Mouse (Mus musculus) limb, embryonic 11.5 days (tissue): ENCODE data around the gene Tha1. TPM values are rescaled to one million over a fixed set of nuclear protein-coding genes. Genes with fewer than 3 reads are reported as not detected.

Source experiments
- ATAC-seq: fragments of 200-750 bp; cut with Nextera tagmentation; 2 replicates; pipeline ENCODE4 v1.8.0; 2017; ENCODE audit warnings: low read depth; ENCODE audit not compliant: insufficient number of reproducible peaks, low FRiP score, low TSS enrichment
- DNase-seq: peaks from one replicate; pipeline ENCODE4 v3.0.0-alpha.2; 2015; ENCODE audit warnings: low spot score
- H3K27ac ChIP-seq: fragments of 300-500 bp; sonication (generic); replicated peaks from 2 replicates; pipeline ENCODE4 v1.5.1; 2014; ENCODE audit warnings: low read depth, mild to moderate bottlenecking, low read length
- H3K27me3 ChIP-seq: fragments of 300-500 bp; sonication (generic); 2 replicates; pipeline ENCODE4 v1.6.1; 2014; ENCODE audit warnings: mild to moderate bottlenecking, low read length, mixed read lengths; ENCODE audit not compliant: control insufficient read depth, insufficient read depth
- H3K36me3 ChIP-seq: fragments of 300-500 bp; sonication (generic); 2 replicates; pipeline ENCODE4 v1.6.1; 2014; ENCODE audit warnings: mild to moderate bottlenecking, low read length, moderate library complexity, mixed read lengths; ENCODE audit not compliant: control insufficient read depth, insufficient read depth
- H3K4me1 ChIP-seq: fragments of 300-500 bp; sonication (generic); 2 replicates; pipeline ENCODE4 v1.6.1; 2014; ENCODE audit warnings: low read length, mixed read lengths; ENCODE audit not compliant: control insufficient read depth, insufficient read depth
- H3K4me2 ChIP-seq: fragments of 300-500 bp; sonication (generic); 2 replicates; pipeline ENCODE4 v1.6.1; 2014; ENCODE audit warnings: low read depth, mild to moderate bottlenecking, moderate library complexity; ENCODE audit not compliant: severe bottlenecking
- H3K4me3 ChIP-seq: fragments of 300-500 bp; sonication (generic); 2 replicates; pipeline ENCODE4 v1.5.1; 2014; ENCODE audit warnings: low read depth, low read length
- H3K9ac ChIP-seq: fragments of 300-500 bp; sonication (generic); 2 replicates; pipeline ENCODE4 v1.6.1; 2014; ENCODE audit warnings: mild to moderate bottlenecking, low read length
- H3K9me3 ChIP-seq: fragments of 300-500 bp; sonication (generic); 2 replicates; pipeline ENCODE4 v1.6.1; 2016; ENCODE audit warnings: low read length; ENCODE audit not compliant: control insufficient read depth
- WGBS: fragments of 180-500 bp; shearing (Covaris S2); extraction: QIAGEN DNeasy Blood & Tissue Kit; methylation state at CpG from one replicate; pipeline ENCODE4 v1.1.7; 2014; 5-methylcytosine and 5-hydroxymethylcytosine counted together
- polyA plus RNA-seq: library from polyadenylated mRNA; unstranded; fragments of >200 nt; fragmentation: Nextera tagmentation; extraction: Ambion mirVana; gene quantifications from 2 replicates; pipeline ENCODE4 v1.2.1, GENCODE M21; 2014

Tha1 gene
- polyA plus RNA-seq, 1 experiment from 2014 or later = 1.5 TPM

DNA sequence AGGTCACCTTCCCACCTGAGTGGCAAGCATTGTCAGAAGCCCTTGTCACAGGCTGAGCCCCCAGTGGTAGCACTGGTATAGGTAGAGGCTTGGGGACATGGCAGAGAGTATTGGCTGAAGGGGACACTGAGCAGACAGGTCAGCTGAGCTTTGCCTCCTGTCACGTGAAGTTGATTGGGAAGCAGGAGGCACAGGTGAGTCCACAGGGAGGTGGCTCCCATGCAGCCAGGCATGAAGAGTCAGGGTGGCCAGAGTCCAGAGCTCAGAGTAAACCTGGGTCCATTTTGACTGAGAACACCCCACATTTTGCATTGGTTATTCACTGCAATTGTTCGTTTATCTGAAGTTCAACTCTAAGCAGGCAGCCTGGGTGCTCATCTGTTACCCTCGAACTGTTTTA is 20.4 kb downstream of the Tha1 start:
- peaks cover 38% of the 10 kb centered on the region for H3K36me3 ChIP-seq
- H3K27ac ChIP-seq = no peak overlapping the region
- H3K4me2 ChIP-seq = no peak overlapping the region
- no peak overlapping the region for H3K4me3 ChIP-seq
- peaks cover 10% of the 10 kb centered on the region for H3K4me1 ChIP-seq
- DNase-seq (no peak), ATAC-seq (no peak)
- H3K9ac ChIP-seq = no peak overlapping the region
- no peaks in the 10 kb centered on the region for H3K27me3 ChIP-seq
- no peaks in the 10 kb centered on the region for H3K9me3 ChIP-seq
- WGBS = 86% methylated on average over 3 of the region's 3 CpGs

DNA sequence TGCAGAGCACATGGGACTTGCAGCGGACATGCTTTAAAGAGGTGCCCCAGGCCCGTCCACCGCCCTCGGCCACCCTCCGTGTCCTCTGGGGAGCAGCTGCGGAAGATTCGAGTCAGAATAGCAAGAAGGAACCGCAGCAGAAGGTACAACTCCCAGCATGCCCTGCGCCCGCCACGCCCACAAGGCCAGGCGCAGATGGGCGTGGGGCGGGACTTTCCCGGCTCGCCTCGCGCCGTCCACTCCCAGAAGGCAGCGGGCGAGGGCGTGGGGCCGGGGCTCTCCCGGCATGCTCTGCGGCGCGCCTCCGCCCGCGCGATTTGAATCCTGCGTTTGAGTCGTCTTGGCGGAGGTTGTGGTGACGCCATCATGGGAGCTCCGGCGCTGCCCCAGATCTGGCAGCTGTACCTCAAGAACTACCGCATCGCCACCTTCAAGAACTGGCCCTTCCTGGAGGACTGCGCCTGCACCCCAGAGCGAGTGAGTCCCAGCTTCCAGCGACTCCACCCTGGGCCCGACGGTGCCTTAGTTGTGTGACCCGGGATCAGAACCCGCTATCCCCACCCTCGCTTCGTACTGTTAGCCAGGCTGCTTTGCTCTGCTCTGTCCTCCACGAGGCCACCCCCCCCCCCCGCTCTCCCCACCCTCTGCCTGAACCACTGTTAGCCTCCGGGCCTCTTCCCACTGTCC is 24.2 kb downstream of the Tha1 start, which contains the start of gene Birc5:
Gene Birc5, plus strand, starts transcription at position 267 of the 687 bp plus-strand sequence.
- H3K27me3 ChIP-seq = no peaks in the 10 kb centered on the region
- 0% methylated on average over 48 of the region's 51 CpGs for WGBS
- peaks cover 12% of the 10 kb centered on the region for H3K4me1 ChIP-seq
- peak within 1 kb of the TSS; percentile 67 for H3K9ac ChIP-seq
- H3K4me3 ChIP-seq = peak within 1 kb of the TSS; percentile 81
- DNase-seq = peak; percentile 98
- H3K4me2 ChIP-seq = peak within 1 kb of the TSS; percentile 73
- no peaks in the 10 kb centered on the region for H3K9me3 ChIP-seq
- ATAC-seq = peak; percentile 88
- H3K36me3 ChIP-seq = peaks cover 15% of the 10 kb centered on the region
- peak within 1 kb of the TSS; percentile 73 for H3K27ac ChIP-seq

DNA sequence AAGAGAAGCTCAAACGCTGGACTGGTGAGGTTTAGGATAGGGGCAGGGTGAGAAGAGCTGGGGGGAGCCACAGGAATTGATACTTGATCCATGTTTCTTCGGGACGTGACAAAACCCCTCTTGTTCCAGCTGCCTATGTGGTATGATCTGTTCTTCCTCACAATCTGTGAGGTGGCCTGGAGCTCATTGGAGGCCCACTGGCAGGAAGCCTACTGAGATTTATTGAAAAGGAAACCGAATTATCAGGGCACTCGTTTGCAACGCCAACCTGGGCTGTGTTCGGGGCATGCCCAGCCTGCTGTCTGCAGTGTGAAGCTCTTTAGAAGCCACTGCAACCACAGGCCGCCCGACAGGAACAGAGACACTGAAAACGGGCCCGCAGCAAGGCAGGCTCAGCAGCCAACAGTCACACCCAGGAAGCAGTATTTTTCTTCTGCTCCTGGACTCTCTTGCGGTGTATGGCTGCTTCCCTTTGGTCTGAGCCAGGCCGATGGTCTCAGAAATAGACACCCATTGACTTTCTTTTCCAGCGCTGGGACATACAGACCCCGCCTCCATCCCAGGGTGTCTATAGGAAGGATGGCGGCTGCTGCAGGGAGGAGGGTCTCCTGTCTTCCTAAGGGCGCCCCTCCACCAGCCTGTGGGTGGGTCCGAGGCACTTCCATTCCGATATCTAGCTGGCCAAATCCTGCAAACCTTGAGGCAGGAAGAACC is 24.9 kb downstream of the Tha1 start:
- DNase-seq = no peak
- ATAC-seq = peak; percentile 50
- 8% methylated on average over 19 of the region's 19 CpGs for WGBS

DNA sequence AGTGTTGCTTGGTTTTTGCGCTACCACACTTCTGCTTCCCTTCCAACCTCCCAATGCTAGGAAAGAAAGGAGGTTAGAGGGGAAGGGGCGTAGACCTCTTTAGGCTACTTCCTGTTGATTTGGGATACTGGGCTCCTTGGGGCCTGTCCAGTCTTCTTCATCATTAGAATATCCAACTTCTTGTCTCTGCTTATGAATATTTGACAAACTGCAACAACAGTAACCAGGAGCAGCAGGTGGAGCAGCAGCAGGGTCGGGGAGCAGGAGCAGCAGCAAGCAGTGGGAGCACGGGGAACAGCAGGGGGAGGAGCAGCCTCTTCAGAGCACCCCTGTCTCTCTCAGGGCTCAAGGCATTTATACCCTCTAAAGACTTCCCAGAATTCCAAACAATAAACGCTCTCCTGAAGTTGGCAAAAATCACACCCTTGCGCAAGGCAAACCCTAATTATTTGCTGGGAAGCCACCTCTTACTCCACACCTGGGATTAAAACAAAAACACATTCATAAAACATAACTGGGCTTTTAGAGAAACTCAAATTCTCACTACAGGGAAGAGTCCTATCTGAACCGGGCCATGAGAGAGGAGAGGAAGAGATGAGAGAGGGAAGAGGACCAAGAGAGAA is 25.6 kb downstream of the Tha1 start:
- WGBS = 79% methylated on average over 7 of the region's 7 CpGs
- Histone ChIP-seq H3K4me2 (peak overlapping the region; percentile 73; the same call in 1 of the 2 replicates), H3K27me3 (no peaks in the 10 kb centered on the region), H3K4me3 (no peak overlapping the region), H3K9ac (no peak overlapping the region), H3K4me1 (peaks cover 12% of the 10 kb centered on the region), H3K27ac (no peak overlapping the region), H3K9me3 (no peaks in the 10 kb centered on the region), H3K36me3 (peaks cover 8% of the 10 kb centered on the region)
- DNase-seq (no peak), ATAC-seq (no peak)

More for the DNA sequence above, 24.9 kb downstream of the Tha1 start:
- no peaks in the 10 kb centered on the region for H3K27me3 ChIP-seq
- peaks cover 15% of the 10 kb centered on the region for H3K36me3 ChIP-seq
- peaks cover 12% of the 10 kb centered on the region for H3K4me1 ChIP-seq
- H3K9me3 ChIP-seq = no peaks in the 10 kb centered on the region
- peak overlapping the region; percentile 73 for H3K4me2 ChIP-seq
- H3K27ac ChIP-seq = peak overlapping the region; percentile 73
- H3K9ac ChIP-seq = peak overlapping the region; percentile 67
- peak overlapping the region; percentile 81 for H3K4me3 ChIP-seq

DNA sequence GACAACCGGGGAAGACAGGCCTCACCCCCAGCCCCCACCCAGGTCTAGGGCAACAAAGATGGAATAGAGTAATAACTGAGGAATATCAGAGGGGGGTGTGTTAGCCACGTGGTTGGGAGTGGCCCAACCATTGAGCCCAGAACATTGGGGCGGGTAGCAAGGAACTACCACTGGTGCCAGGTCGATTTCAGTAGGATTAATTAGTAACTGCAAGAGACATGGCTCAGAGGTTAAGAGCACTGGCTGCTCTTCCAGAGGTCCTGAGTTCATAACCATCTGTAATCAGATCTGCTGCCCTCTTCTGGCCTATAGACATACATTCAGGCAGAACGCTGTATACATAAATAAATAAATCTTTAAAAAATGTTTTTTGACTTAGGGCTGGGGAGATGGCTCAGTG is 26.6 kb downstream of the Tha1 start:
- no peak for DNase-seq
- no peaks in the 10 kb centered on the region for H3K27me3 ChIP-seq
- WGBS = 68% methylated on average over 5 of the region's 5 CpGs

DNA sequence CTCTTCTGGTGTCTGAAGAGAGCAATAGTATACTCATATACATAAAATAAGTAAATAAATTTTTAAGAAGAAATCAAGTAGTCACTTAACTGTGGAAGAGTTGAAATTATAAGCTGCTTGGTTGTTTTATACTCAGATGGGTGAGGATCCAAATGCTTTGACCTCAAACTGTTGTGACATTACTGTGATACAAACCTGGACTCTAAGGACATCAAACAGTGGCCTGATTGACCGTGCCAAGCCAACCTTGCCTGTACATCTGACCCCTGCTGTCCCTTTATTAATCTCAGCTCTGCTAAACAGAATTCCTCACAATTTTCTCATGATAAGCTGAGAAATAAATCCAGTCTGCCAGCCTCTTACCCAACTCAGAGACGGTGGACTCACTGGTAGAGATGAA is 27.6 kb downstream of the Tha1 start:
- H3K27me3 ChIP-seq = no peaks in the 10 kb centered on the region
- peaks cover 12% of the 10 kb centered on the region for H3K4me1 ChIP-seq
- H3K4me3 ChIP-seq = no peak overlapping the region
- H3K27ac ChIP-seq = no peak overlapping the region
- no peak for ATAC-seq
- no peak for DNase-seq
- WGBS = 89% methylated on average over 2 of the region's 2 CpGs
- H3K9ac ChIP-seq = no peak overlapping the region
- no peak overlapping the region for H3K4me2 ChIP-seq
- no peaks in the 10 kb centered on the region for H3K9me3 ChIP-seq
- H3K36me3 ChIP-seq = no peaks in the 10 kb centered on the region

More for the DNA sequence above, 26.6 kb downstream of the Tha1 start:
- no peak overlapping the region for H3K4me3 ChIP-seq
- no peak overlapping the region for H3K9ac ChIP-seq
- no peak overlapping the region for H3K27ac ChIP-seq
- no peak overlapping the region for H3K4me2 ChIP-seq
- no peak for ATAC-seq
- H3K9me3 ChIP-seq = no peaks in the 10 kb centered on the region
- peaks cover 12% of the 10 kb centered on the region for H3K4me1 ChIP-seq
- peaks cover 2% of the 10 kb centered on the region; the same call in 1 of the 2 replicates for H3K36me3 ChIP-seq

DNA sequence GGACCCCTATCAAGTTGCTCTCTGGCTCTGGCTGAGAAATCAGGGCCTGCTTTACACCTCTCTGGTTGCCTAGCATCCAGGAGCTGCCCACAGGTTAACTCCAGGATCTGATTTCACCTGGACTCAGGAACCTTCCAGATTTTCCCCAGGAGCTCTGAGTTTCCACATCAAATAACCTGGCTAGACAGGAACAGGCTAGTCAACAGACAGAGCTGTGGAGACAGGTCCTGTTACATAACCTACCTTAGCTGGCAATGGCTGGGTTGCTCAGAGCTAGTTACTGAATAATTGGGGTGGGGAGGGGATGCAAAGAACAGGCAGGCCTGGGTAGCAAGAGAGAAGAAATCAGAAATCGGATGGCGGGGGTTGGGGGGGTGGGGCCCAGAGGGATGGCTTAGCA is 28.3 kb downstream of the Tha1 start:
- H3K4me2 ChIP-seq = no peak overlapping the region
- H3K9me3 ChIP-seq = no peaks in the 10 kb centered on the region
- no peak for DNase-seq
- H3K4me1 ChIP-seq = peaks cover 6% of the 10 kb centered on the region
- no peaks in the 10 kb centered on the region for H3K27me3 ChIP-seq
- 78% methylated on average over 2 of the region's 2 CpGs for WGBS
- no peak overlapping the region for H3K27ac ChIP-seq
- no peak for ATAC-seq
- H3K9ac ChIP-seq = no peak overlapping the region
- H3K36me3 ChIP-seq = no peaks in the 10 kb centered on the region
- H3K4me3 ChIP-seq = no peak overlapping the region

DNA sequence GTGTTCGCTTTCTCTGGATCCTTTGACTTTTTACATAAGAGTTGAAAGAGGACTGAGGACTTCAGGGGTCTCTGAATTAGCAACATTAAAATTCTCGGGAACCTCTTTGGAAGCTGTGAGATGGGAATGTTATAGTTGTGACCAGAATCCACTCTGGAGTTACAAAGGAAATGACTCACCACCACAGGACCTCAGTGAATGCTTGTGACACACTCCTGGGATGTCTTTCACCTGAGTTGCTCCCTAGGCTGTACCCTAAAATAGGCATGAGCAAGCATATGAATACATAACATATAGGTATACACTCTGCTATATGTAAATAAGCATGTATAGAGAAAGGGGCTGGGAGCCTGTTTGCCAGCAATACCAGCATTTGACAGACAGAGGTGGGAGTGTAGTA is 29.8 kb downstream of the Tha1 start:
- Histone ChIP-seq H3K4me3 (no peak overlapping the region), H3K36me3 (no peaks in the 10 kb centered on the region), H3K27ac (no peak overlapping the region), H3K9ac (no peak overlapping the region), H3K9me3 (no peaks in the 10 kb centered on the region), H3K27me3 (no peaks in the 10 kb centered on the region), H3K4me1 (0 out of 2 replicates have a peak, but pooled peaks cover 3% of the 10 kb centered on the region), H3K4me2 (no peak overlapping the region)
- WGBS = 89% methylated on average over 2 of the region's 2 CpGs
- no peak for ATAC-seq
- DNase-seq = no peak
